In genomic region chr5:140405126-140405525, GRCm38 (mm10) we compare ENCODE assay signal across 22 mouse cellular contexts. TPM values are rescaled to one million over a fixed set of nuclear protein-coding genes. Genes with fewer than 3 reads are reported as not detected.
"Had no signal": no experiment of that assay in that cellular context is flagged by ENCODE, and none has a peak within 500 bp of the region (broad histone marks: within the 10 kb centered on the region; RNA-seq: fewer than 3 reads in every experiment).

No protein-coding gene starts in this region.

- DNase-seq: kidney, adult 18-20 months; kidney, postnatal 10 days; kidney, postnatal 4 days; lung, embryonic 14.5 days; lung, postnatal 10 days; lung, postnatal 4 days; thymus, postnatal 36 days had no signal

- H3K4me3 ChIP-seq: left cerebral cortex, adult 2 months; limb, embryonic 15.5 days; liver, embryonic 12.5 days; midbrain, embryonic 15.5 days; neural tube, embryonic 12.5 days; stomach, embryonic 15.5 days had no signal

- H3K27ac ChIP-seq: left cerebral cortex, adult 2 months; limb, embryonic 15.5 days; liver, embryonic 12.5 days; midbrain, embryonic 15.5 days; neural tube, embryonic 12.5 days; stomach, embryonic 15.5 days had no signal

- H3K27me3 ChIP-seq: limb, embryonic 15.5 days; liver, embryonic 12.5 days; midbrain, embryonic 15.5 days; neural tube, embryonic 12.5 days; stomach, embryonic 15.5 days had no signal

- H3K4me1 ChIP-seq: limb, embryonic 15.5 days; liver, embryonic 12.5 days; midbrain, embryonic 15.5 days; neural tube, embryonic 12.5 days had no signal

- ATAC-seq: liver, embryonic 12.5 days; midbrain, embryonic 15.5 days had no signal

- H3K9ac ChIP-seq: limb, embryonic 15.5 days; liver, embryonic 12.5 days; lung, embryonic 14.5 days; midbrain, embryonic 15.5 days; neural tube, embryonic 12.5 days; stomach, embryonic 15.5 days had no signal

- H3K36me3 ChIP-seq: limb, embryonic 15.5 days; liver, embryonic 12.5 days; midbrain, embryonic 15.5 days; neural tube, embryonic 12.5 days; stomach, embryonic 15.5 days had no signal

- H3K4me2 ChIP-seq: limb, embryonic 15.5 days; liver, embryonic 12.5 days; lung, embryonic 14.5 days; midbrain, embryonic 11.5 days; midbrain, embryonic 15.5 days; neural tube, embryonic 12.5 days; stomach, embryonic 15.5 days had no signal

- H3K9me3 ChIP-seq: limb, embryonic 15.5 days; liver, embryonic 12.5 days; midbrain, embryonic 15.5 days; neural tube, embryonic 12.5 days; stomach, embryonic 15.5 days had no signal

RNA-seq across cellular contexts. Expression of gene Gm4869, which starts 40.3 kb away (rescaled TPM):
- total RNA-seq: layer of hippocampus, adult 8-10 months; layer of hippocampus, postnatal 25 days; left cerebral cortex, adult 2 months; left cerebral cortex, postnatal 14 days; megakaryocyte, adult 5-6 weeks; monocyte, adult 5-6 weeks had no signal
- polyA plus RNA-seq: kidney, embryonic 14.5 days; limb, embryonic 15.5 days; liver, embryonic 12.5 days; liver, embryonic 16.5 days; lung, embryonic 14.5 days; midbrain, embryonic 11.5 days; midbrain, embryonic 15.5 days; stomach, embryonic 15.5 days; thymus, postnatal 0 days had no signal
